Mouse (Mus musculus): ENCODE data around the gene Carnmt1.

- TF ChIP-seq CTCF (IDR thresholded peaks at IDR 0.05; ENCODE audit: borderline replicate concordance, insufficient read depth, low read depth, low read length) (peak; percentile 57), POLR2A (IDR thresholded peaks at IDR 0.05; ENCODE audit: borderline replicate concordance, insufficient read depth, low read length) (no peak)
These were observed 45.8 kb downstream of the Carnmt1 start for GRCm38 (mm10) chr19:18716374-18716773.

Measured in cerebellum, adult 2 months (tissue).